Mouse (Mus musculus): ENCODE results near the gene Tmem79.

DNA sequence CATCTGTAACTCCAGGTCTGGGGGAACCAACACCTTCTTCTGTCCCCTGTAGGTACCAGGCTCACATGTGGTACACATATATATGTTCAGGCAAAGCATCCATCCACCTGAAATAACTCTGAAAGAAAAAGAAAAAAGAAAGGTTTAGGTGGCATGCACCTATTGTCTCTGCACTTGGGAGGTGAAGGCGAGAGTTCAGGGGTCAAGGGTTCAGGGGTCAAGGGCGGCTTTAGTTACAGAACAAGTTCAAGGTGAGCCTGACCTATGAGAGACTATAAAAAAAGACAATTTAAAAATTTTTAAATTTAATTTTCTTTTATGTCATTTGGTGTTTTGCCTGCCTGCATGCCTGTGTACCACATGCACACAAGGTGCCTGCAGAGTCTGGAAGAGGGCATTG lies 55.9 kb downstream of the Tmem79 start:
- TF ChIP-seq CTCF (IDR thresholded peaks at IDR 0.05; ENCODE audit: insufficient read depth, low read depth, low read length) (no peak), POLR2A (IDR thresholded peaks at IDR 0.05; ENCODE audit: insufficient read depth, low read depth, low read length) (no peak)

All from olfactory bulb, adult 2 months (tissue).